Mouse (Mus musculus): ENCODE data around the gene Sebox. TPM values are rescaled to one million over a fixed set of nuclear protein-coding genes. Genes with fewer than 3 reads are reported as not detected.

Gene Sebox
- total RNA-seq (2012; rRNA removed) (not detected in 2 replicates), total RNA-seq (2014; rRNA removed) (not detected in 2 replicates), polyA plus RNA-seq (2012; ENCODE audit: insufficient read length, low read depth) (not detected in 2 replicates)

- dilution Hi-C loops (cut with MboI; ENCODE audit: extremely low pct_ligation_motif_present, extremely low pct_unique_long_range_greater_than_20kb, low sequenced_read_pairs) = no loop called here
- H3K27ac ChIP-seq (ENCODE audit: insufficient read depth, low read depth) = no peak within 1 kb of the TSS
- in situ Hi-C loops (cut with MboI; ENCODE audit: low pct_ligation_motif_present, low pct_unique_long_range_greater_than_20kb, low sequenced_read_pairs) = no loop called here
- H3K4me2 ChIP-seq (ENCODE audit: insufficient read depth, low read depth, poor library complexity, severe bottlenecking) = no peak within 1 kb of the TSS
- no peaks in the 10 kb centered on the region for H3K79me2 ChIP-seq (replicated peaks; ENCODE audit: control insufficient read depth, extremely low read depth, insufficient read depth, poor library complexity, severe bottlenecking)
- TF ChIP-seq MEF2A (IDR thresholded peaks at IDR 0.05; ENCODE audit: borderline replicate concordance, low read depth, low read length) (no peak), MAX (IDR thresholded peaks at IDR 0.05; ENCODE audit: low read length) (no peak), SIN3A (IDR thresholded peaks at IDR 0.05; ENCODE audit: low read length) (no peak), MYC (IDR thresholded peaks at IDR 0.05; ENCODE audit: low read depth, low read length) (no peak), ZC3H11A (IDR thresholded peaks at IDR 0.05; ENCODE audit: low read depth, low read length) (no peak), E2F4 (IDR thresholded peaks at IDR 0.05; ENCODE audit: insufficient replicate concordance, low read depth, low read length) (no peak), POLR2A (IDR thresholded peaks at IDR 0.05; ENCODE audit: low read depth, low read length) (no peak), TCF12 (IDR thresholded peaks at IDR 0.05; ENCODE audit: low read depth, low read length) (no peak)
- H3K4me1 ChIP-seq (ENCODE audit: control insufficient read depth in 1 of 2, insufficient read depth in 2 of 2) = peaks cover 0 to 3% of the 10 kb centered on the region in 2 experiments; a peak in 1 of 4 replicates
- no peak within 1 kb of the TSS for H3K9ac ChIP-seq (ENCODE audit: insufficient read depth, low read depth)
- H3K36me3 ChIP-seq (replicated peaks in 1 of 2; ENCODE audit: control insufficient read depth in 1 of 2, insufficient read depth in 1 of 2, low read length in 1 of 2) = peaks cover 25 to 53% of the 10 kb centered on the region in 2 experiments
- H3K9me3 ChIP-seq (replicated peaks; ENCODE audit: low read length) = no peaks in the 10 kb centered on the region
- H3K27me3 ChIP-seq (replicated peaks) = peaks cover 16% of the 10 kb centered on the region
- no peak for DNase-seq (ENCODE audit: extremely low read depth)
- H3K4me3 ChIP-seq (replicated peaks in 1 of 3; ENCODE audit: low read depth in 2 of 3, low read length in 2 of 3, poor library complexity in 1 of 3) = no peak within 1 kb of the TSS
Observed at GRCm38 (mm10) chr11:78502909-78503650, at the start of gene Sebox. Gene Sebox, plus strand, starts transcription at chr11:78503447.

- no peaks in the 10 kb centered on the region for H3K9me3 ChIP-seq (replicated peaks; ENCODE audit: low read length)
- H3K4me2 ChIP-seq (ENCODE audit: insufficient read depth, low read depth, poor library complexity, severe bottlenecking) = peak overlapping the region; percentile 53
- H3K4me3 ChIP-seq (replicated peaks in 1 of 3; ENCODE audit: low read depth in 2 of 3, low read length in 2 of 3, poor library complexity in 1 of 3) = peak overlapping the region; percentile 46 to 65 (median 54)
- peak overlapping the region; percentile 77 for H3K9ac ChIP-seq (ENCODE audit: insufficient read depth, low read depth)
- no peaks in the 10 kb centered on the region for H3K79me2 ChIP-seq (replicated peaks; ENCODE audit: control insufficient read depth, extremely low read depth, insufficient read depth, poor library complexity, severe bottlenecking)
- H3K27me3 ChIP-seq (replicated peaks) = peaks cover 20% of the 10 kb centered on the region
- DNase-seq (ENCODE audit: extremely low read depth) = peak; percentile 87
- H3K4me1 ChIP-seq (ENCODE audit: control insufficient read depth in 1 of 2, insufficient read depth in 2 of 2) = peaks cover 0 to 15% of the 10 kb centered on the region in 2 experiments; a peak in 2 of 4 replicates
- no peaks in the 10 kb centered on the region for H3K36me3 ChIP-seq (replicated peaks in 1 of 2; ENCODE audit: control insufficient read depth in 1 of 2, insufficient read depth in 1 of 2, low read length in 1 of 2)
- dilution Hi-C loops (cut with MboI; ENCODE audit: extremely low pct_ligation_motif_present, extremely low pct_unique_long_range_greater_than_20kb, low sequenced_read_pairs) = no loop called here
- in situ Hi-C loops (cut with MboI; ENCODE audit: low pct_ligation_motif_present, low pct_unique_long_range_greater_than_20kb, low sequenced_read_pairs) = no loop called here
- H3K27ac ChIP-seq (ENCODE audit: insufficient read depth, low read depth) = peak overlapping the region; percentile 66; the same call in 1 of the 2 replicates
- TF ChIP-seq RCOR1 (conservative IDR thresholded peaks at IDR 0.05; ENCODE audit: low read depth, low read length) (peak; percentile 82; the same call in 1 of the 2 replicates), POLR2AphosphoS2 (IDR thresholded peaks at IDR 0.05; ENCODE audit: low read depth, low read length) (no peak), NRF1 (IDR thresholded peaks at IDR 0.05; ENCODE audit: low read depth, low read length) (no peak), CTCF (conservative IDR thresholded peaks at IDR 0.05 in 1 of 2, IDR thresholded peaks at IDR 0.05 in 1 of 2; ENCODE audit: low read depth in 2 of 2, low read length in 2 of 2) (peak; percentile 95 to 99), GABPA (IDR thresholded peaks at IDR 0.05; ENCODE audit: insufficient replicate concordance, low read depth, low read length) (no peak), KAT2A (IDR thresholded peaks at IDR 0.05; ENCODE audit: insufficient replicate concordance, low read length) (no peak), TBP (conservative IDR thresholded peaks at IDR 0.05; ENCODE audit: low read depth, low read length) (0 out of 2 replicates have a peak, but pooled peaks have one; percentile 21), BHLHE40 (IDR thresholded peaks at IDR 0.05; ENCODE audit: low read depth, low read length) (no peak), ZNF384 (IDR thresholded peaks at IDR 0.05; ENCODE audit: low read depth, low read length) (peak; percentile 82), MAX (IDR thresholded peaks at IDR 0.05; ENCODE audit: low read length) (peak; percentile 48), ELF1 (IDR thresholded peaks at IDR 0.05; ENCODE audit: low read depth, low read length) (no peak), PAX5 (IDR thresholded peaks at IDR 0.05; ENCODE audit: low read length) (no peak), HCFC1 (IDR thresholded peaks at IDR 0.05; ENCODE audit: low read depth, low read length) (peak; percentile 61), IRF4 (IDR thresholded peaks at IDR 0.05; ENCODE audit: low read depth, low read length) (peak; percentile 36; the same call in 1 of the 2 replicates), USF2 (conservative IDR thresholded peaks at IDR 0.05; ENCODE audit: low read depth, low read length) (no peak), MEF2A (IDR thresholded peaks at IDR 0.05; ENCODE audit: borderline replicate concordance, low read depth, low read length) (peak; percentile 46), NELFE (IDR thresholded peaks at IDR 0.05; ENCODE audit: low read depth, low read length) (peak; percentile 91; the same call in 1 of the 2 replicates), SIN3A (IDR thresholded peaks at IDR 0.05; ENCODE audit: low read length) (peak; percentile 78), MAZ (IDR thresholded peaks at IDR 0.05; ENCODE audit: low read depth, low read length) (no peak), USF1 (IDR thresholded peaks at IDR 0.05; ENCODE audit: low read depth, low read length) (no peak), ETS1 (conservative IDR thresholded peaks at IDR 0.05; ENCODE audit: low read depth, low read length) (peak; percentile 39), CHD1 (IDR thresholded peaks at IDR 0.05; ENCODE audit: low read depth, low read length) (no peak), EP300 (IDR thresholded peaks at IDR 0.05; ENCODE audit: low read length) (peak; percentile 27; the same call in 1 of the 2 replicates), TCF12 (IDR thresholded peaks at IDR 0.05; ENCODE audit: low read depth, low read length) (peak; percentile 61), ZC3H11A (IDR thresholded peaks at IDR 0.05; ENCODE audit: low read depth, low read length) (peak; percentile 32), ZMIZ1 (IDR thresholded peaks at IDR 0.05; ENCODE audit: low read depth, low read length) (no peak), MAFK (IDR thresholded peaks at IDR 0.05; ENCODE audit: insufficient replicate concordance, low read length) (no peak; the same call in 1 of the 2 replicates)
Observed at GRCm38 (mm10) chr11:78453675-78454074, 49.6 kb upstream of the Sebox start.

All from CH12.LX (cell line).